Mouse (Mus musculus) spleen, adult 18-20 months (tissue): Measurements from ENCODE around the gene Tnks2.

Source experiments
- DNase-seq, 2 experiments: peaks; one replicate each; pipeline ENCODE4 v3.0.0; 2022; ENCODE audit warnings: mixed read lengths in 2 of 2

Gene Tnks2

DNA sequence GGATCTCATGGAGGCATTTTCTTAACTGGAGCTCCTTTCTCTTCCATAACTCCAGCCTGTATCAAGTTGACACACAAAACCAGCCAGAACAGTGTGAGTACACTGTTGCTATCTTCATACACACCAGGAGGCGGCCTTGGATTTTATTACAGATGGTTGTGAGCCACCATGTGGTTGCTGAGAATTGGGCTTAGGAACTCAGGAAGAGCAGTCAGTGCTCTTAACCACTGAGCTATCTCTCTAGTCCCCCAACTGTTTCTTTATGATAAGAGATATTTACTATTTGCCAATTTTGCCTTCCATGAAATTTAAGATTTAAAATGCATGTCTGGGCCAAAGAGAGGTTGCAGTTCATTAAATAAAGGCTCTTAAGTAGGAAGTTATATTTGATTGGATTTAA lies 106.0 kb downstream of the Tnks2 start:
- DNase-seq, result no peak
